Mouse (Mus musculus) heart, embryonic 16.5 days (tissue): ENCODE measurements around the gene Hdgfl2. TPM values are rescaled to one million over a fixed set of nuclear protein-coding genes. Genes with fewer than 3 reads are reported as not detected.
"Not testable (repeated sequence)": the region's sequence is repeated elsewhere in the genome, so short reads cannot be mapped to it uniquely, and the experiment has no call there.

Experiments used
- ATAC-seq: fragments of 200-750 bp; cut with Nextera tagmentation; replicated peaks from 2 replicates; pipeline ENCODE4 v1.8.0; 2017; ENCODE audit warnings: moderate number of reproducible peaks; ENCODE audit not compliant: insufficient read depth, low FRiP score; ENCODE audit errors: extremely low read depth
- H3K27ac ChIP-seq: fragments of 300-500 bp; sonication (generic); 2 replicates; pipeline ENCODE4 v1.5.1; 2014; ENCODE audit warnings: mild to moderate bottlenecking, low read length, control low read depth, moderate library complexity
- H3K27me3 ChIP-seq: fragments of 300-500 bp; sonication (generic); 2 replicates; pipeline ENCODE4 v1.6.1; 2014; ENCODE audit warnings: low read length, mixed read lengths; ENCODE audit not compliant: control insufficient read depth, insufficient read depth
- H3K36me3 ChIP-seq: fragments of 300-500 bp; sonication (generic); 2 replicates; pipeline ENCODE4 v1.6.1; 2014; ENCODE audit not compliant: control insufficient read depth, insufficient read depth
- H3K4me1 ChIP-seq: fragments of 300-500 bp; sonication (generic); 2 replicates; pipeline ENCODE4 v1.6.1; 2014; ENCODE audit warnings: low read length, mixed read lengths; ENCODE audit not compliant: control insufficient read depth, insufficient read depth
- H3K4me2 ChIP-seq: fragments of 300-500 bp; sonication (generic); 2 replicates; pipeline ENCODE4 v1.6.1; 2014; ENCODE audit warnings: low read depth, mild to moderate bottlenecking, control low read depth, low read length
- H3K4me3 ChIP-seq: fragments of 300-500 bp; sonication (generic); 2 replicates; pipeline ENCODE4 v1.5.1; 2014; ENCODE audit warnings: mild to moderate bottlenecking, control low read depth, low read length
- H3K9ac ChIP-seq: fragments of 300-500 bp; sonication (generic); 2 replicates; pipeline ENCODE4 v1.6.1; 2014; ENCODE audit warnings: low read length, control low read depth
- H3K9me3 ChIP-seq: fragments of 300-500 bp; sonication (generic); replicated peaks from 2 replicates; pipeline ENCODE4 v1.6.1; 2016; ENCODE audit warnings: low read length; ENCODE audit not compliant: control insufficient read depth
- WGBS: fragments of 180-500 bp; shearing (Covaris S2); extraction: QIAGEN DNeasy Blood & Tissue Kit; methylation state at CpG from one replicate; pipeline ENCODE4 v1.1.7; 2014; 5-methylcytosine and 5-hydroxymethylcytosine counted together
- polyA plus RNA-seq: library from polyadenylated mRNA; unstranded; fragments of >200 nt; fragmentation: Nextera tagmentation; extraction: Ambion mirVana; gene quantifications from 2 replicates; pipeline ENCODE4 v1.2.1, GENCODE M21; 2015

The Hdgfl2 gene
- polyA plus RNA-seq, 1 experiment from 2014 or later = 88.3 TPM

GRCm38 (mm10) chr17:56054938-56055337 is 24.5 kb upstream of the Hdgfl2 start:
- H3K4me3 ChIP-seq = no peak overlapping the region
- no peak overlapping the region for H3K9ac ChIP-seq
- H3K36me3 ChIP-seq = peaks cover 24% of the 10 kb centered on the region
- H3K4me1 ChIP-seq = no peaks in the 10 kb centered on the region
- H3K9me3 ChIP-seq = no peaks in the 10 kb centered on the region
- ATAC-seq = no peak
- H3K27me3 ChIP-seq = no peaks in the 10 kb centered on the region
- H3K27ac ChIP-seq = no peak overlapping the region
- no peak overlapping the region for H3K4me2 ChIP-seq

GRCm38 (mm10) chr17:56055945-56056678 is 23.3 kb upstream of the Hdgfl2 start:
- Histone ChIP-seq H3K36me3 (peaks cover 29% of the 10 kb centered on the region), H3K27me3 (no peaks in the 10 kb centered on the region), H3K4me3 (no peak overlapping the region), H3K27ac (no peak overlapping the region), H3K4me2 (no peak overlapping the region), H3K9me3 (no peaks in the 10 kb centered on the region), H3K9ac (no peak overlapping the region), H3K4me1 (no peaks in the 10 kb centered on the region)
- 38% methylated on average over 4 of the region's 4 CpGs for WGBS
- no peak for ATAC-seq

DNA sequence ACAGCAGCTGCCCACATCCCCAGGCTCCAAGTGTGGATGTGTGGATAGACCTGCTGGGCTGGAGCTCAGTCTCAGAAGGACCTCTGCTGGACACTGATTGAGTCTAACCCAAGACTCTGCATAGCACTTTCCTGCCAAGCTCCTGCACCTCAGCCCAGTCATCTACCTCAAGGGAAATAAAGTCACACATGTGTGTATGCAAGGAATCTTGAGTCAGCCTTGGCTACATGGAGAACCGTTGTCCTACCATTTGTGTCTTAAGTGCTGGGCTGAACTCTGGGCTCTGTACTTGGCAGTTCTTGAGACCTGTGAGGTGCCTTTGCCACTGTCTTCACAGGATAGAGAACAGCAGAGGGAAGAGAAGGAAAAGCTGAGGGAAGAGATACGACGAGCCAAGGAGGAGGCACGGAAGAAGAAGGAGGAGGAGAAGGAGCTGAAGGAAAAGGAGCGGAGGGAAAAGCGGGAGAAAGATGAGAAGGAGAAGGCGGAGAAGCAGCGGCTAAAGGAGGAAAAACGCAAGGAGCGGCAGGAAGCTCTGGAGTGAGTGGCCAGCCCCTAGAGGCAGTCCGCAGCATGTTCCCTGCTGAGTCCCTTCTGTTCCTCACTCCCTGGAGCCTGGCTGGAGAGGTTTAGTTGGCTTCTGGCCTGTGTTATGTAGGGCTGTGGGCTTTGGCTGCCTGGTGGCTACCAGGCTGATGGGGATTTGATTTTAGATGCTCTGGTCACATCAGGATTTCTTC is 21.9 kb upstream of the Hdgfl2 start:
- Histone ChIP-seq H3K27me3 (no peaks in the 10 kb centered on the region), H3K4me2 (no peak overlapping the region), H3K4me1 (no peaks in the 10 kb centered on the region), H3K9me3 (no peaks in the 10 kb centered on the region), H3K9ac (no peak overlapping the region), H3K4me3 (no peak overlapping the region), H3K27ac (no peak overlapping the region), H3K36me3 (peaks cover 40% of the 10 kb centered on the region)
- 83% methylated on average over 11 of the region's 11 CpGs for WGBS
- ATAC-seq = no peak

DNA sequence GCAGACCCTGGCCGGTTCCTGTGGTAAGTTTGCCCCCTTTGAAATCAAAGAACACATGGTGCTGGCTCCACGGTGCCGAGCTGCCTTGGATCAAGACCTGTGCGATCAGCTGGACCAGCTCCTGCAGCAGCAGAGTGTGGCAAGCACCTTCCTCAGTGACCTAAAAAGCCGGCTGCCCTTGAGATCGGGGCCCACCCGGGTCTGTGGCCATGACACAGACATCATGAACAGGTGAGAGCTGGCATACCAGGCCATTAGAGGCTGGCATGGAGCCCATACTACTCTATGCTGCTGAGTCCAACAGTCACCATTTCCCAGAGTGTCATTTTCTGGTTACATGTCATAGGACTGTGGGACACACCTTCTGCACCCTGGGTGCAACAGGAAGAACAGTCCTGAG is 17.4 kb upstream of the Hdgfl2 start:
- ATAC-seq = no peak
- H3K27me3 ChIP-seq = no peaks in the 10 kb centered on the region
- H3K4me3 ChIP-seq = no peak overlapping the region
- peaks cover 79% of the 10 kb centered on the region for H3K36me3 ChIP-seq
- no peak overlapping the region for H3K27ac ChIP-seq
- 87% methylated on average over 7 of the region's 7 CpGs for WGBS
- no peaks in the 10 kb centered on the region for H3K4me1 ChIP-seq
- H3K9ac ChIP-seq = no peak overlapping the region
- H3K4me2 ChIP-seq = no peak overlapping the region
- H3K9me3 ChIP-seq = no peaks in the 10 kb centered on the region

DNA sequence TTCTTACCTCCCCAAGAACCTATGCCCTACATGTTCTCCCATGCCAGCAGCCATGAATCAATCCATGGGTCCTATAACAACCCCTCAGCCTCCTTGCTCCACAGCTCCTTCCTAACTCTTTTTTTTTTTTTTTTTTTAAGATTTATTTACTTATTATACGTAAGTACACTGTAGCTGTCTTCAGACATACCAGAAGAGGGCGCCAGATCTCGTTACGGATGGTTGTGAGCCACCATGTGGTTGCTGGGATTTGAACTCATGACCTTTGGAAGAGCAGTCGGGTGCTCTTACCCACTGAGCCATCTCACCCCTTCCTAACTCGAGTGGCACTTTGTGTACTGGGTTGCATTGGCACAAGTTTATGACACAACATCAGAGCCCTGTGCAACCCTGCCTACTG is 13.7 kb upstream of the Hdgfl2 start:
- not testable (repeated sequence) for H3K27me3 ChIP-seq, H3K4me3 ChIP-seq, H3K4me2 ChIP-seq, H3K27ac ChIP-seq, H3K9me3 ChIP-seq, H3K9ac ChIP-seq, H3K4me1 ChIP-seq, ATAC-seq
- peaks cover 86% of the 10 kb centered on the region for H3K36me3 ChIP-seq
- 86% methylated on average over 6 of the region's 6 CpGs for WGBS

GRCm38 (mm10) chr17:56066451-56066850 is 13.0 kb upstream of the Hdgfl2 start:
- H3K27me3 ChIP-seq = no peaks in the 10 kb centered on the region
- no peaks in the 10 kb centered on the region for H3K9me3 ChIP-seq

DNA sequence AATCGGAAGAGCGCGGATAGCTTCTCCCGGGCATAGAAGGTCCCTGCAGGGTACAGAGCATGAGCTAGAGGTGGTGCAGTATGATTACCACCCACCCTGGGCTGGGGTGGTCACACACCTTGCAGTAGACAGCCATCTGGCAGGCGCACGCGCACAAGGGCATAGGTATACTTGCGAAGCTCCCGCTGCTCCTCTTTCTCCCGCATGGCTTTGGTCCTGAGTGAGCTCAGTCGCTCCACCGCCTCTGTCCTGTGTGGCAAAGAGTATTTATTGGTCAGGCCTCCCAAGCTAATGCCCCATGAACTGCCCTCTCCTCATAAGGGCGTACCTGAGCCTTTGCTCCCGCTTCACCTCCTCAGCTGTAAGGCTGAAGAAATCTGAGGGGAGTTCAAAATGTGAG is 10.4 kb upstream of the Hdgfl2 start:
- Histone ChIP-seq H3K4me2 (no peak overlapping the region), H3K27ac (no peak overlapping the region), H3K36me3 (peaks cover 81% of the 10 kb centered on the region), H3K27me3 (no peaks in the 10 kb centered on the region), H3K4me3 (no peak overlapping the region), H3K4me1 (peaks cover 4% of the 10 kb centered on the region), H3K9ac (no peak overlapping the region), H3K9me3 (no peaks in the 10 kb centered on the region)
- ATAC-seq = no peak
- 95% methylated on average over 14 of the region's 14 CpGs for WGBS

More at GRCm38 (mm10) chr17:56066451-56066850, 13.0 kb upstream of the Hdgfl2 start:
- no peak overlapping the region for H3K27ac ChIP-seq
- no peak overlapping the region for H3K4me3 ChIP-seq
- H3K4me2 ChIP-seq = no peak overlapping the region
- ATAC-seq = no peak
- no peak overlapping the region for H3K9ac ChIP-seq
- H3K36me3 ChIP-seq = peaks cover 93% of the 10 kb centered on the region
- no peaks in the 10 kb centered on the region for H3K4me1 ChIP-seq

DNA sequence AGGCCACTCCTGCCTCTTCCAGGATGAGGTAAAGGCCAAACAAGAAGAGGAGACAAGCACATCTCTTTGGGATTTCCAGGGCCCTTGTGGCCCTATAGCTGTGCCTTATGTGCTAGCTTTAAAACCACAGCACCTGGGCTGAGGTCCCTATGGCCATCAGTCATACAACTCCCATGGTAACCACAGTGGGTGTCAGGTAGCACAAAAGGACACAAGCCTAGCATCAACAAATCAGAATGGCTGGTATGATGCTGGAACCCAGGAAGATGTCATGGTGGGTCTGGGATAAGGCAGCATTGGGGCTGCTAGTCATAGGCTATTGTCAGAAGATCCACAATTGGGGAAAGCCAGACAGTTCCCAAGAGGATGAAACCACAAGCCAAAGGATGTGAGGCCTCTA is 8.3 kb upstream of the Hdgfl2 start:
- no peaks in the 10 kb centered on the region for H3K27me3 ChIP-seq

GRCm38 (mm10) chr17:56072243-56072642 is 7.2 kb upstream of the Hdgfl2 start:
- H3K9ac ChIP-seq = no peak overlapping the region
- H3K27ac ChIP-seq = no peak overlapping the region
- H3K9me3 ChIP-seq = no peaks in the 10 kb centered on the region
- H3K4me2 ChIP-seq = no peak overlapping the region
- H3K4me1 ChIP-seq = peaks cover 13% of the 10 kb centered on the region
- H3K27me3 ChIP-seq = no peaks in the 10 kb centered on the region
- no peak for ATAC-seq
- no peak overlapping the region for H3K4me3 ChIP-seq
- H3K36me3 ChIP-seq = peaks cover 55% of the 10 kb centered on the region
- WGBS = 88% methylated on average over 5 of the region's 5 CpGs

More for the DNA sequence above, 8.3 kb upstream of the Hdgfl2 start:
- Histone ChIP-seq H3K4me2 (no peak overlapping the region), H3K9ac (no peak overlapping the region), H3K36me3 (peaks cover 64% of the 10 kb centered on the region), H3K4me1 (peaks cover 13% of the 10 kb centered on the region), H3K9me3 (no peaks in the 10 kb centered on the region), H3K27ac (no peak overlapping the region), H3K4me3 (no peak overlapping the region)
- no peak for ATAC-seq
